Mouse (Mus musculus): ENCODE results near the gene Rp9.

DNA sequence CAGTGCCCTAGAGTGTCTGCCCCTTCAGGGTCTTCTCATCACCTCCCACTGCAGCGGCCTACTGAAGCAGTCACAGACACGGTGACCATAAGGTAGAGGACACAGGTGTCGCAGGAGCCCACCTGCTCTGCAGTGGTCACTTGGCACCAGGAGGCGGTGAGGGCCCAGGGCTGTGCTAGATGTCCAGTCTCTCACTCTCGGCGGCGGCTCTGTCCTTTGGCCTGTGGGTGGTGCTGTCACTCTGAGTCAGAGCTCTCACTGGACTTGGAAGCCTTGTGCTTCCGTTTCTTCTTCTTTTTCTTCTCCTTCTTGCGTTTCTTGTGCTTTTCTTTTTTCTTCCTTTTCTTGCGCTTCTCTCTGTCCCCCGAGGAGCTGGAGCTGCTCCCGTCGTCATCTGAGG lies 21.1 kb downstream of the Rp9 start:
- TF ChIP-seq GATA1 (IDR thresholded peaks at IDR 0.05; ENCODE audit: low read length) (no peak), TAL1 (IDR thresholded peaks at IDR 0.05; ENCODE audit: low read length) (no peak)

Measured in erythroblast, embryonic 14.5 days (primary cell).